Mouse (Mus musculus) C2C12 (cell line): ENCODE results near the gene Tcea2. TPM values are rescaled to one million over a fixed set of nuclear protein-coding genes. Genes with fewer than 3 reads are reported as not detected.

Experiments used
- H3K27me3 ChIP-seq: one replicate; pipeline ENCODE4 v1.6.1; 2011; ENCODE audit not compliant: control insufficient read depth, insufficient read depth, insufficient read length
- H3K36me3 ChIP-seq: one replicate; pipeline ENCODE4 v1.6.1; 2011; ENCODE audit not compliant: control insufficient read depth, insufficient read depth
- H3K4me3 ChIP-seq: one replicate; pipeline ENCODE4 v1.5.1; 2011; ENCODE audit warnings: mild to moderate bottlenecking, control low read depth; ENCODE audit not compliant: poor library complexity, insufficient read depth, severe bottlenecking
- H3K79me2 ChIP-seq: one replicate; pipeline ENCODE4 v1.6.1; 2011; ENCODE audit not compliant: control insufficient read depth, insufficient read depth
- H3K79me3 ChIP-seq: one replicate; pipeline ENCODE4 v1.6.1; 2011; ENCODE audit warnings: low read depth, control low read depth
- H3ac ChIP-seq: one replicate; pipeline ENCODE3; 2011; ENCODE audit warnings: low read depth; ENCODE audit not compliant: control insufficient read depth, insufficient read length
- CEBPB ChIP-seq: IDR thresholded peaks from one replicate; pipeline ENCODE4 v1.6.1; 2011; ENCODE audit warnings: low read depth, mild to moderate bottlenecking, control low read depth, moderate library complexity
- CTCF ChIP-seq: IDR thresholded peaks from one replicate; pipeline ENCODE4 v1.5.1; 2011; ENCODE audit not compliant: control insufficient read depth, insufficient read depth, insufficient read length
- FOSL1 ChIP-seq: IDR thresholded peaks from one replicate; pipeline ENCODE4 v1.8.0; 2011; ENCODE audit warnings: mild to moderate bottlenecking, low read length; ENCODE audit not compliant: poor library complexity, insufficient read depth, severe bottlenecking
- MAX ChIP-seq: IDR thresholded peaks from one replicate; pipeline ENCODE4 v1.6.1; 2011; ENCODE audit warnings: mild to moderate bottlenecking, control low read depth
- MYOD1 ChIP-seq: IDR thresholded peaks from one replicate; pipeline ENCODE4 v1.6.1; 2011; ENCODE audit warnings: low read depth; ENCODE audit not compliant: control insufficient read depth, insufficient read length
- MYOG ChIP-seq: IDR thresholded peaks from one replicate; pipeline ENCODE4 v1.6.1; 2011; ENCODE audit not compliant: control insufficient read depth, insufficient read length; ENCODE audit errors: extremely low read depth
- USF1 ChIP-seq: IDR thresholded peaks from one replicate; pipeline ENCODE4 v1.6.1; 2011; ENCODE audit warnings: low read depth, mild to moderate bottlenecking, control low read depth, moderate library complexity
- polyA plus RNA-seq: library from polyadenylated mRNA; unstranded; fragments of >200 nt; fragmentation: generic; extraction: Trizol; gene quantifications from one replicate; pipeline ENCODE4 v1.2.1, GENCODE M21; 2012; ENCODE audit warnings: missing spikeins

The Tcea2 gene
- polyA plus RNA-seq, 1 experiment = 1.6 TPM

DNA sequence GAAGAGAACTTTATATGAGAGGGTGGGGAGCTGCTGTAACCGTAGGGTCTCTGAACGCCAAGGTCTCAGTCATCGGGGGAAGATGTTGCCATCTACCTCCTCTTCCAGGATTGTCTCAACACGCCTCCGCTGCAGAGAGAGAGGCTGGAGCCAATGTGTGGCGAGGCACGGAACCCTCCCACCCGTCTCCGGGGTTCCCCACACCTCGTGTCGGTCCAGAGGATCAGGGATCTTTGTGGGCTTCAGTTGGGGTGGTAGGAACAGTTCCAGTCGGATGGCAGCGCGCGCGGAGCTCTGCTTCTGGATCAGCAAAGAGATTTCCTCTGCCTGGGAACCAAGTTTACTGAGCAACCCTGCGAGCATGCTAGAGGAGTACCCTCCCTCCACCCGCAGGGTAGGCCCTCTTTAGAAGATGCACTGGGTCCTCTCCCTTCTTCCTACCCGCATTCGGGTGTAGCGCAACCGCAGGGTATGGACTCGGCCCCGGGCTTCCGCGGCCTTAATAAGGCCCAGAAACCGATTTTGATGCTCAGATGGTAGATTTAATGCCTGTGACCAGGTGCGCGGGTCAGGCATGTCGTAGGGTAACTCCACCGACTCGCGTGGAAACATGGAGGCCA, 16.8 kb downstream of the Tcea2 start:
- Histone ChIP-seq H3K79me3 (peaks cover 11% of the 10 kb centered on the region), H3K27me3 (peaks cover 4% of the 10 kb centered on the region), H3K4me3 (no peak overlapping the region), H3ac (no peak overlapping the region), H3K36me3 (no peaks in the 10 kb centered on the region), H3K79me2 (peaks cover 17% of the 10 kb centered on the region)
- TF ChIP-seq USF1 (no peak), MYOG (no peak), CEBPB (no peak), MAX (no peak), MYOD1 (no peak), CTCF (no peak), FOSL1 (no peak)

- TF ChIP-seq FOSL1 = no peak
- TF ChIP-seq USF1 = no peak
- TF ChIP-seq CEBPB = no peak
- no peak for TF ChIP-seq CTCF
- peaks cover under 1% of the 10 kb centered on the region for H3K79me3 ChIP-seq
- no peaks in the 10 kb centered on the region for H3K36me3 ChIP-seq
- H3K27me3 ChIP-seq = peaks cover 4% of the 10 kb centered on the region
- peaks cover 4% of the 10 kb centered on the region for H3K79me2 ChIP-seq
- H3K4me3 ChIP-seq = no peak within 1 kb of the TSS
- no peak within 1 kb of the TSS for H3ac ChIP-seq
Observed at GRCm38 (mm10) chr2:181698241-181698640, 18.1 kb downstream of the Tcea2 start, which contains the start of gene Lkaaear1. Gene Lkaaear1, minus strand, starts transcription at chr2:181698442.

DNA sequence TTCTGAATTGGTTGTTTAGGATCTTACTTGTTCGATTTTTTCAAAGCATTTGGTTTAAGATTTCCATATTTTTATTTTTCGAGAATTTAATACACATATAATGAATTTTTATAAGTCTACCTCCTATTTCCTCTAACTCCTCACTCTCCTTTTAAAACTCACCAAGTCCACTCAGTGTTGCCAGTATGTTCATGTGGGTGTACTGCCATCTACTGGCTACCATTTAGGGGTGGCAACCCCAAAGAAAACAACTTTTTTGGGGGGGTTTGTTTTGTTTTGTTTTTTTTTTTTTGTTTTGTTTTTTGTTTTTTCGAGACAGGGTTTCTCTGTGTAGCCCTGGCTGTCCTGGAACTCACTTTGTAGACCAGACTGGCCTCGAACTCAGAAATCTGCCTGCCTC, 26.6 kb downstream of the Tcea2 start:
- H3ac ChIP-seq = no peak overlapping the region
- no peaks in the 10 kb centered on the region for H3K36me3 ChIP-seq
- H3K79me3 ChIP-seq = no peaks in the 10 kb centered on the region
- no peaks in the 10 kb centered on the region for H3K27me3 ChIP-seq
- no peak overlapping the region for H3K4me3 ChIP-seq
- TF ChIP-seq MAX (no peak), CTCF (no peak), MYOG (no peak), CEBPB (no peak), FOSL1 (no peak), USF1 (no peak), MYOD1 (no peak)
- H3K79me2 ChIP-seq = no peaks in the 10 kb centered on the region

- TF ChIP-seq CEBPB (no peak), MAX (no peak), FOSL1 (no peak), USF1 (no peak), MYOD1 (no peak), CTCF (no peak), MYOG (no peak)
- H3K27me3 ChIP-seq = peaks cover 8% of the 10 kb centered on the region
- no peaks in the 10 kb centered on the region for H3K79me3 ChIP-seq
- no peak overlapping the region for H3ac ChIP-seq
- no peaks in the 10 kb centered on the region for H3K36me3 ChIP-seq
- no peaks in the 10 kb centered on the region for H3K79me2 ChIP-seq
- no peak overlapping the region for H3K4me3 ChIP-seq
Observed at GRCm38 (mm10) chr2:181713749-181714148, 33.6 kb downstream of the Tcea2 start.

- Histone ChIP-seq H3K79me3 (no peaks in the 10 kb centered on the region), H3ac (no peak within 1 kb of the TSS), H3K36me3 (no peaks in the 10 kb centered on the region), H3K79me2 (no peaks in the 10 kb centered on the region), H3K27me3 (peaks cover 8% of the 10 kb centered on the region), H3K4me3 (no peak within 1 kb of the TSS)
- no peak for TF ChIP-seq CEBPB
- no peak for TF ChIP-seq USF1
- no peak for TF ChIP-seq MYOG
- TF ChIP-seq MAX = no peak
- TF ChIP-seq MYOD1 = no peak
- TF ChIP-seq FOSL1 = no peak
- no peak for TF ChIP-seq CTCF
Observed at GRCm38 (mm10) chr2:181714903-181715326, 34.8 kb downstream of the Tcea2 start, which contains the start of gene Oprl1. Gene Oprl1, plus strand, starts transcription at chr2:181715016.

DNA sequence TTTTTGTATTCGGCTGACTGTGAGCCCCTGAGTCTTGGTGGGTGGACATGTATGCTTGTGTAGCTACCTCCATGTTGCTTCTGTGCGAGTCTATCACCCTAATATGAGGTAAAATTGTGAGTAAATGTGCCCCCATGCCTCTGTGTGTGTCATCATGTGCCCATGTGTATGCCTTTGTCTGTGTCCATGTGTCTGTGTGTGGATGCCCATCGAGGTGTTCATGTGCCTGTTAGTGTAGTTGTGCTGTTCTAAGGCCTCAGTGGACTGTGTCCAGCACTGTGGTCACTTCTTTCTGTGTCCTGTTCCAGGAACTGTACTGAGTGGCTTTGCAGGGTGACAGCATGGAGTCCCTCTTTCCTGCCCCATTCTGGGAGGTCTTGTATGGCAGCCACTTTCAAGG, 35.3 kb downstream of the Tcea2 start:
- no peak overlapping the region for H3K4me3 ChIP-seq
- H3K27me3 ChIP-seq = peaks cover 8% of the 10 kb centered on the region

More for the DNA sequence above, 35.3 kb downstream of the Tcea2 start:
- H3K79me3 ChIP-seq = no peaks in the 10 kb centered on the region
- no peaks in the 10 kb centered on the region for H3K36me3 ChIP-seq
- no peaks in the 10 kb centered on the region for H3K79me2 ChIP-seq
- no peak overlapping the region for H3ac ChIP-seq
- TF ChIP-seq FOSL1 (no peak), CEBPB (no peak), USF1 (no peak)
